Mouse (Mus musculus) neural tube, embryonic 10.5 days (tissue): ENCODE data around the gene Tcl1.
"Not testable (repeated sequence)": the region's sequence is repeated elsewhere in the genome, so short reads cannot be mapped to it uniquely, and the experiment has no call there.

Source experiments
- DNase-seq: peaks from one replicate; pipeline ENCODE4 v3.0.0-alpha.2; 2017; ENCODE audit warnings: low spot score; ENCODE audit errors: extremely low spot score

Tcl1 gene

DNA sequence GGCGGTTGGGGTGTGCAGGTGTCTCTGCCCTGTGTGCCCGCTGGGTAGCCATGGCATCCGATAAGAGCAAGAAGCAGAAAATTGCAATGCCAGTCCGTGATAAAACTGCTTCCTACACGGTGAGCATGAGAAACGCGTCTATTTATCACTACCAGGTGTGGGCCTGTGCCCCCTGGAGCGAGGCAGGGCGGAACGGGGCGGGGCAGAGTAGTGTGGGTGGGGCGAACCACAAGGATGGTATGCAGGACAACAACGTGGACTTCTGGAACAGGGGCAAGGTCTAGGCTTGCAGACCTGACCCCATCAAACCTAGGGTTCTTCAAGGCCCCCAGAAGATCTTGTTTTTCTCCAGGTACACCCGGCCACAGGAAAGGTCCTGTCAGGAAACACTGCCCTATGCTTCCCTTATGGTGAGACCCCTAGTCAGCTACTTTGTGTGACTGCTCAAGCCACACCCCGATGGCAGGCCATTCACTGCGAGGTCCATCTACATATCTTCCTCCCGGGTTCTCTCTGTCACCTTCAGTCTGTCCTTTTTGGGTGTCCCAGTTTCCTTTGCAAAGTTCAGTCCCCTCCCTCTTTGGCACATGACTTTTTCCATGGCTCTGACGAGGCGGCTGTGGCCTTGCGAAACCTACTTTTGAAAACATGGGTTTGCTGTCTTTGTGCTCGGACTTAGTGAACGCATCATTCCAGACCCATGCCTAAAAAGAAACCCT is at the start of gene Tcl1:
Tcl1 (minus strand) TSS at position 193 of the 719 bp plus-strand sequence.
- DNase-seq = no peak

DNA sequence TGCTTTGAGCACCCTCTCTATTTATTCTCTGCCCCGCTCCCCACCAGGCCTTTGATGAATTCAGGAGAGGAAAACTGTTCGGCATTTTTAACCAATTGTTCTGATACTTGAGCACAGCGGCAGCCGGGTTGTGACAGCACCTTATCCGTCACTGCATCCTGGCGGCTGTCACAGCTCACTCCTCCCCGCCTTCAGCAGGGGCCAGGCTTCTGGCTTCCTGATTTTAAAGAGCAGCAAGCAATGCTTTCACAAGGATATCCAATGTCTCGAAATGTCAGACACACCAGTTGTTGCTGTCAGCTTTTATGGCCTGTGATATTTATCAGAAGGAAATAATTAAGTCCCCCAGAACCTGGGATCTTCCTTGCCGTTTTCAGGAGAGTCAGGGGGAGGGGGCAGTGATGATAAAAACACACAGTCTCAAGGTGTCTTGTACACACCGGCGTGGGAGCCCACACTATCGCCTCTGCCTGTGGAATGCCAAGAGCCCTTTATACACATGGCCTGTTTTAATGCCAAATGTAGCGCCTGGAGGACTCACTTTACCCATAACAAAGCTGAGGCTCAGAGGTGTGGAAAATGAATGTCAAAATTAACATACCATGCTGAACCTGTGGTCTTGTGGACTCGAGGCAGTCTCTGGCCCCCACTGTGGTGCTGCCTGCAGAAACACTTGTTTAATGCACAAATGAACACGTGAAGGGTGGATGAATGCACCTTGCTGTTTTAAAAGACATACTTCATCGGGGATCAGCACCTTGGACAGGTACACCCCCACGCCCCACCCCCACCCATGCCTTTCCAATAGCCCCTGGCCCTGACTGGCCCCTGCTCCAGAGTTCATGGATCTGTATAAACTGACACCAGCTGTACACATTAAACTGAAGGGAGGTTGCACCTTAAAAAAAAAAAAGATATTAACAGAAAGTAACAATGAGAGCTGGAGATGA is 48.7 kb upstream of the Tcl1 start:
- DNase-seq = no peak

- no peak for DNase-seq
Observed at GRCm38 (mm10) chr12:105267076-105267475, 44.5 kb upstream of the Tcl1 start.

DNA sequence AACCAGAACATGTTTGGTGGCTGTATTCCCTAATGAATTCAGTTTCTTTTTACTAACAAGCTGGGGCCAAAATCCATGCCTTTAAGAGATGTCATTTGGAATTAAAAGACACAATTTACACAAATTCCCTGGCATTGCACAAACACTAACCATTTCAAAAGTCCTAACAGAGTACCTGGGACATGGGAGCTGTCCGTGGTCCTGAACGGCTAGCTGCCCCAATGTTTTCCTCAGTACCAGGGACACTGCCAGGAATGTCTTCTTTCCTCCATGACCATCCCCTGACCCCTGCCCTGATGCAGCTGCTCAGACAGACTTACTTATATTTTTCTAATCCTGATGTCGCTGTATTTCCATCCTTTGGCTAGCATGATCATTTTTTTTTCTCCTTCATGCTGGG is 43.5 kb upstream of the Tcl1 start:
- DNase-seq = peak; percentile 69

- DNase-seq = no peak
Observed at GRCm38 (mm10) chr12:105259221-105259620, 36.6 kb upstream of the Tcl1 start.

- peak; percentile 50 for DNase-seq
Observed at GRCm38 (mm10) chr12:105258787-105259186, 36.2 kb upstream of the Tcl1 start.

GRCm38 (mm10) chr12:105253796-105254195 is 31.2 kb upstream of the Tcl1 start:
- no peak for DNase-seq

DNA sequence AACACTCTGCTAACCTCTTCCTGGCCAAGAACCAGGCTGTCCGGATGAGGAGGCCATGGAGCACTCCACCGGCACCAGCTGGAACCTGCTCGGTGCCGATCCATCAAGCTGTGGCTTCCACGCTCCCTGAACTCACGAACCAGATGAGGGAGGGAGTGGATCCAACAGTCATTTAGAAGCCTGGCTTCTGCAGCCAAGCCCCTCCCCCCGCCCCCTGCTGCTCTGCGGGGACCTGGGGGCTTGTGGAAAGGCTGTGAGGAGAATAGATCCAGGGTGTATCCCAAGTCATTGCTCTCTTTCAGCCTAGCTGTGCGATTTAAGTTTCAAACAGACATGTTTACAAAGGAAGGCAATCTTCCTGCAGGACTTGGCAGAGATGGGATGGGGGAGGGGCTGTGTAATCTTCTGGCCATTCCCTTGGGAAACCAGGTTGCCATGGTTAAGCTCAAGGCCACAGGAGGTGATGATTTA is 26.2 kb upstream of the Tcl1 start:
- DNase-seq = peak; percentile 22

DNA sequence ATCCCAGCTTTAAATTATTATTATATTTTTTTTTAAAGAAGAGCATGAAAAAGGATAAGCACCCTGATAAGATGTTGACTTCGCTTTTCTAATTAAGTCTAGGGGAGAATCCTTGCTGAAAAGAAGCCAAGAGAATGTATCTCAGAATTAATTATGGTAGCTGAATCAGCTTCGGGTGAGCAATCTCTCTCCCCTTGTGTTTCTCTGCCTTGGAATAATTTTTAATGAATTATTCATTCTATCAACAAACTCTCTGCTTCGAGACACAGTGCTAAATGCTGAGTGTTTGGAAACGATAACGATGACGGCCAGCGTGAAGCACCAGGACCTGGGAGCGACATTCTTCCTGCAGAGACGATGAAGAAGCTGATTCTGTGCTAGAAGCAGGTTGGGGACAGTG is 16.5 kb upstream of the Tcl1 start:
- no peak for DNase-seq

GRCm38 (mm10) chr12:105235091-105235490 is 12.5 kb upstream of the Tcl1 start:
- DNase-seq = no peak

DNA sequence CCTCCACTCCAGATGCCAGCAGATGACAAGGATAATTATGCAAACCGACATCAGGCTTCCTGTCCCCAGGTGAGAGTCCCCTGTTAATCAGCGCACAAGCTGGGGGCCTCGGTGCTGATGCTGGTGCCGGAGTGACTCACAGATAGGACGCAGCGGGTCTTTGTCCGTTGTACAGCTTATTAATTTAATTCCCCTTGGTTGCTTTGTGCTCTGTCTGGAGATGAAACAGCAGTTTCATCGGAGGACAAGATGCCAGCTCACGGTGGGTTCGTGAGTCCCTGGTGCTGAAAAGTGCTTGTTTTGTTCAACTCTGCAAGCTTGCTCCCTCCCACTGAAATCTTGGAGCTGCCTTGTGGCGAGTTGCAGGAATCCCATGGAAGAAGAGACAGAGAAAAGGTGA is 11.8 kb upstream of the Tcl1 start:
- no peak for DNase-seq

- DNase-seq = no peak
Observed at GRCm38 (mm10) chr12:105224621-105225320, 2.2 kb upstream of the Tcl1 start.

DNA sequence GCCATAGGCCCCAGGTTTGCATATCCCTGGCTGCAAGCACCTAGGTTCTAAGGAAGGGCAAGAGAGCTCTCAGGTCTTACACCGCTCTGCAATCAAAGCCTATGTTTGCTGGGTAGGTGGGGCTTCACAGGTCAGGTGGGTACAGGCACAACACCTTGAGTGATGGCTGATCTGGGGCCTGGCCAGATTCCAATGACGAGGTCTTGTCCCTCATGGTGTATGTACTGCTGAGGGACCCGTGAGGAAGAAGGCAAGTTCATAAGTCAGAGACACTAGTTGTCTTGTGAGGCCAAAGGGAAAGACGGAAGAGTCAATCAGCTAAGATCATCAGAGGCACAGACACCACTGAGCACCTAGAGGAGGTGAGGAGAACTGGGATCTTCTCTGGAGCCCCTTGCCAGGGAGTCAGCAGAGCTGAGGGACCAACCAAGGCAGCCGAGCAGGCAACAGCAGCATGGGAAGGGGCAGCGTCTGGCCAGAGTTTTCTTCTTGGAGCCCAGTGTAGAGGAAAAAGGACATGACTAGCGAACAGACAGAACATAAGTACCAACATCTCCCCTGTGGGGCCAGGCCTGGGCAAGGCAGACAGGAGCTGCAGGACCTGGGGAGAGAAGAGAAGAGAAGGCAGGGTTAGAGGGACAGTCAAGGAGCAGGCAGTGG is 5.4 kb downstream of the Tcl1 start:
- no peak for DNase-seq

DNA sequence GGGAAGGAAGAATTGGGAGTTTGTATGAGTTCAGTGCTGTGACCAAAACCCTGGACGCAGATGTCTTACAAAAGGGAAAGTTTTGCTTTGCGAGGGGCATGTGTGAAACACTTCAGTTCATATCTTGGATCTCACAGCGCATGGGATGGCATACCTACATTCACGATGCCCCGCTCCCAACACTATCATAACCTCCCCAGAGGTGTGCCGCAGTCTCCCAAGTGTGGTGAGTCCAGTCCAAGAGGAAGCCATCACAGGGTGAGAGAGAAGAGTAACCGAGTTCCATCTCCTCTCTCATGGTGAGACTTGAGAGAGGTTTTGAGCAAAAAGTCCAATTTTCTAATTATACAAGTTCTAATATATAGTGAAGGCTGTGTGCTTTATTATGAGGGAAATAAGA is 13.4 kb downstream of the Tcl1 start:
- DNase-seq = no peak

GRCm38 (mm10) chr12:105208441-105208840 is 14.2 kb downstream of the Tcl1 start:
- DNase-seq = no peak

GRCm38 (mm10) chr12:105207071-105207470 is 15.5 kb downstream of the Tcl1 start:
- no peak for DNase-seq

DNA sequence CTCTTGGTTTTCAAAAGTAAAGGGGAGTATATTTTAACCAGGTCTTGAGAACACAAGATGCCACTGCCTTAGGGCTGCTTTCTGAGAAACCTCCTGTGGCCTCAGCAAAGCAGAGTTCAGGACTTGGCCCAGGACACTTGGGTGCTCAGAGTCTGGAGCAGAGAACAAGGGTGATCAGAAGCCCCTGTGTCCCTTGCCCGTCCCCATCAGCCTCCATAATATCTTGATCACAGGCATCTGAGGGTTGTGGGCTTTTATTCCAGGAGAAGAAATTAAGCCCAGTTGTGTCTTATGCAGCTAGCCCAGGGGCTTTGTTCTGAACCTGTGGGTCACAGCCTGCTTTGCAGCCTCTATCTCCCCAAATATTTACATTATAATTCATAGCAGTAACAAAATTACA is 20.9 kb downstream of the Tcl1 start, which contains the start of gene Tcl1b4:
Tcl1b4 (plus strand) TSS at position 301 of the 400 bp plus-strand sequence.
- not testable (repeated sequence) for DNase-seq

DNA sequence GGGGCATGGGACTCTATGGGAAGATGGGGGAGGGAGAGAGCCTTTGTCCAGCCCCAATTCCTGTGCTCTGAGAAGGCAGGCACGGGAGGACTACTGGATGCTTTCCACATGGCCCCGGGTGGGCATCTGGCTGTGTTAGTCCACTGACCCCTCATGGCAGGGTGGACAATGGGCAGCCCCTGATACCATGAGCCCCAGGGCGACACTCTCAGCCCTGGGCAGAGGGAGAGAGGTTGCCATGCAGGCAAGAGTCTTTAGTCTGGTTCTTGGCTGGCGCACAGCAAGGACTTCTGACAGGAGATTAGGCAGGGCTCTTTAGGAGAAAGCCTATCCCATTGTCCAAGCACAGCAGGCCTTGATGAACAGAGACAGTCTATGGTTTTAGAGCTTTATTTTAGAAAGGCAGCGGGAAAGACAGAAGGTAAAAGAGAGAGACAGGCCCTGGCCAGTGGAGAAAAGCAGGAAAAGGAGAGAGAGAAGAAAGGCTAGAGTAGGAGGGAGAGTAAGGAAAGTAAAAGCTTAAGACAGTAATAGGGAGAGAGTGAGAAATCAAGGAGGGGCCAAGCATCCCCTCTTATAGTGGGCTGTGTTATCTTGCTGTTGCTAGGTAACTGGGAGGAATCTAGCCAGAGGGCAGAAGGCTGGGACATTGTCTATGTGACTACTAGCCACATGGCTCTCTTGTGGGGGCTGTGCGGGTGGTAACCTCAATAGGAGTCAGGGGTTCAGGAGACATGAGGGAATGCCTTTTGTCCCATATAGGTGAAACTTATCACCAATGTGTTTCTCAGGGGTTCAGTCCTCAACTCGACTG is 22.7 kb downstream of the Tcl1 start:
- DNase-seq = peak; percentile 16

GRCm38 (mm10) chr12:105190743-105191142 is 31.9 kb downstream of the Tcl1 start, which contains the start of gene Tcl1b3:
Gene Tcl1b3 (plus strand): TSS chr12:105191043.
- DNase-seq = not testable (repeated sequence)

GRCm38 (mm10) chr12:105188980-105189379 is 33.6 kb downstream of the Tcl1 start:
- DNase-seq = not testable (repeated sequence)
